Mouse (Mus musculus): ENCODE data around the gene Sema4a.
A peak's percentile ranks its signal among the peaks of the same experiment; 100 is the strongest.

The Sema4a gene

DNA sequence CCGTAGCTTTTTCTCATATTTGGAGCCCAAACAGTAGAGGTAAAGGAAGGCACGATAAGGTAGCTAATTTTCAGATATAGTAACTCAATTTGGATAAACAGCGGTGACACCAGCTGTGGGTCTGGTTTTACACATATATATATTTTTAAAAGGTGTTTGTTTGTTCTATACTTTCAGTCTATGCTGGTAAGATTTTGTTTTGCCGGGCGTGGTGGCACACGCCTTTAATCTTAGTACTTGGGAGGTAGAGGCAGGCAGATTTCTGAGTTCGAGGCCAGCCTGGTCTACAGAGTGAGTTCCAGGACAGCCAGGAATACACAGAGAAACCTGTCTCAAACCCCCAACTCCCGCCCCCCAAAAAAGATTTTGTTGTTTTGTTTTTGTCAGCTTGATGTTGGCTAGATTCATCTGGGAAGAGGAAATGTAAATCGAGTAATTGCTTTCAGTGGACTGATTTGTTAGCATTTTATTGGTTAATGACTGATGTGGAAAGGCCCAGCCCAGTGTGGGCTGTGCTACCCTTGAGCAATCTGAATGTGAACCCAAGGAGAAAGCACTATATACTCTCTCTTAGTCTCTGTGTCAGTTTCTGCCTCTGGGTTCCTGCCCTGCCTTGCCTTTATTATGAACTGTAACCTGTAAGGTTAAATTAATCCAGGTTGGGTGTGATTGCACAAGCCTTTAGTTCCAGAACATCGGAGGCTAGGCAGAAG, 35.1 kb downstream of the Sema4a start:
- peak; percentile 54 for DNase-seq

DNA sequence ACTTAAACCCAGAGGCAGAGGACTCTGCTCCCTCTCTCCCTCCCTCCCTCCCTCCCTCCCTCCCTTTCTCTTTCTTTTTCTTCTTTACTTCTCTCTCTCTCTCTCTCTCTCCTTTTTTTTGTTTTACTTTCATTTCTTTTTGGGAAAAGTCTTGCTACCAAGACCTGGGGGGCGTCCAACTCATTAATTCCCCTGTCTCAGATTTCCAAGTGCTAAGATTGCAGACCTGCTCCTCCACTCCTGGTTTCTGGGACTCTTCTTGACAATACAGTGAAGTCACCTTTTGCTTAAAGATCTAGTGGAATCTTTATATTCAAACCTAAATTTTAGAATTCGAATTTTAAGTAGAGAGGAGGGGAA, 35.7 kb downstream of the Sema4a start:
- DNase-seq, result no peak

GRCm38 (mm10) chr3:88424605-88425329, 36.2 kb downstream of the Sema4a start, which contains the start of gene Slc25a44:
TSS of gene Slc25a44 (minus strand) at chr3:88425139.
- peak; percentile 99 for DNase-seq

DNA sequence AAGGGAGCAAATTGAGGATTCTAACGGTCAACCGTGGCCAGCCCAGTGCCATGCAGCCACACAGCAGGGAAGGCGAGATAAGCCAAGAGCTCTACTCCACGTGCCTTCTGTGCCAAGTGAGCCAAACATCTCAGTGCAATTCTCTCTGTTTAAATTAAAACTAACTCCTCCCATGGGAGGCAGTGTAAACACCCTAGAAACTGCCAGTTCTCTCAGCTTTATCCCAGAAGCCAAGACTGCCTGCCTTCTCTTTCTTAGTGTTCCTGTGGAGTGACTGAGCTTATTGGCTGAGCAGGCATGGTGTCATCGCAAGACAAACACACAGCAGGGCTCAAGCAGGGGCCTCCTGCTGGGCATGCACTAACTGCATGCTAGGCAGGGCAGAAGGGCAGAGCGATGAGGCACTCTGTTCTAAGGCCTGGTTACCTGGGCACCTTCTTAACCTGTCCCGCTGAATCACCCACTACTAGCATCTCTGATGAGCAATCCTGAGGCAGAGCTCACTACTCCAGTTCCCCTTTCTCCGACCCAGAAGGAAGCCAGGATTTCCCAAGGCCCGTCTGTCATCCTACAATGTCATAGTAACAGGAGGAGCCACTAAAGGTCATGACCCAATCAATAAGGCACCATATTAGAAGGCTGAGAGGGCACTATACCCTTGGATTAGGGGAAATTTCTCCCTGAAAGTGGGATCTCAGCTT, 38.8 kb downstream of the Sema4a start:
- peak; percentile 67 for DNase-seq

- DNase-seq, result no peak
Measured at GRCm38 (mm10) chr3:88420771-88421170, 40.2 kb downstream of the Sema4a start.

DNA sequence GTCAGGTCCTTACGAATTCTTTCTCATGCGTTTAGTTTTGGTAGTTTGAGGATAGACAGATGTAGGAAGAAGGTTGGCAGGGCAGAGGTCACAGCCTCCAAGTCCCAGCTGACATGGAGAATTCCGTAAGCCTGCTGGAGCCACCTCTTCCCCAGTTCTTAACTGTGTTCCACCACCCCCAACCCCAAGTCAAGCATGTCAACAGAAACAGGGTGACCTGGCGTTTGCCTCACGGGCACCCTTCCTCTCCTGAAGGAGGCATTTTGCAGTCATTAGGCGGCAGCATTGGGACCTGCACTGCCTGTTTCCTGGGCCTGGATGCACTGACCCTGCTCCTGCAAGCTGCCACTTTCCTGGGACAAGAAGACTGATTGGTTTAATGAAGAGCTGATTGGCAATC, 43.0 kb downstream of the Sema4a start:
- no peak for DNase-seq

DNA sequence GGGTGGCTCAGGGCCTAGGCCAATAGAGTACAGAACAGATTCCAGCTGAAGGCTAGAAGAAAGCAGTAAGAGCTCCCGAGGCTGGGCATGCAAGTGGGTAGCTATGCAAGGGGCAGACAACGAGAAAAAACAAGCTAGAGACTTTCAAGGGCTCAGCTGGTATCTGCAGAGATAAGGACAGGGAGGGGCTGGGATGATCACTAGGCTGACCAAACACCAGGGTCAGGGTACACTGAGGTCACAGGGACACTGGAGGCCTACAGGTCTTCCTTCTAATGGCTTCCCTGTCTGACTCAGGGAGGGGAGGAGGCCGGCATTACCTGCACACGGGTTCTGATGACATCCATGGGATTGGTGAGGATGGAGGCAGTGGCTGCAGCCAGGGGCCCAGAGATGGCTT, 45.3 kb downstream of the Sema4a start:
- no peak for DNase-seq

GRCm38 (mm10) chr3:88412636-88413035, 48.3 kb downstream of the Sema4a start:
- no peak for DNase-seq

DNA sequence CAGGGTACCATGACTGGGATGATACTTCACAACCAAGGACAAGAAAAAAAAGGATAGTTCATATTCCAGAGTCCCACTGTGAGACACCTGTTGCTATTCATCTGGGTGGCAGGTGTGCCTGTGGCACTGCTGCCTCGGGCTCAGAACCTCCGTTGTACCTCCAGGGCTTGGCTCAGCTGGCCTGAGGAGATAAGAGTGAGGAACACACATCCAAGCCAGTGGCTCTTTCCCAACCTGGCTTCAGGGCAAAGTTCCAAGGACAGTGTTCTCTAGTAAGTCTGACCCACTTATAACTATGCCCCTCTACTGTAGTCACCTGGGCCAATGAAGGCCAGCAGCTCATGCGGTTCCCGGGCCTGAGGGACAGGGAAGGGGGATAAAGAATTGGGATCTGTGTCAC, 49.3 kb downstream of the Sema4a start:
- DNase-seq, result no peak

DNA sequence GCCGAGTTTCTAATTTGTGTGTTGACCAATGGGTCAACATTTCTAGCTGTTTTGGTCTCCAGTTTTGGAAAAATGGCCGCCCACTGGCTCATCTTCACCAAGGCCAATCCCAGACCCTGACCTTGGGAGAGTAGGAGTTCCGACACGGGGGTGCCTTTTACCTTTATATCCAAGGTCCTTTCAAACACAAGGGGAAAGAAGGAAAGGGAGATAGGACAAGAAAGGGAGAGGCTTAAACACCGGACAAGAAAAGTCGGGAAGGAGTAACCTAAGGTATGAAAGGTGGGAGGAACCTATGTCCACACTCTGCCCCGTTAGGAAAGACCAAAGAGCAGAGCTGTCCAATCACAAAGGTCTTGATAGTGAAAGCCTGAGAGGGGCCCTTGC, 50.3 kb downstream of the Sema4a start:
- no peak for DNase-seq

DNA sequence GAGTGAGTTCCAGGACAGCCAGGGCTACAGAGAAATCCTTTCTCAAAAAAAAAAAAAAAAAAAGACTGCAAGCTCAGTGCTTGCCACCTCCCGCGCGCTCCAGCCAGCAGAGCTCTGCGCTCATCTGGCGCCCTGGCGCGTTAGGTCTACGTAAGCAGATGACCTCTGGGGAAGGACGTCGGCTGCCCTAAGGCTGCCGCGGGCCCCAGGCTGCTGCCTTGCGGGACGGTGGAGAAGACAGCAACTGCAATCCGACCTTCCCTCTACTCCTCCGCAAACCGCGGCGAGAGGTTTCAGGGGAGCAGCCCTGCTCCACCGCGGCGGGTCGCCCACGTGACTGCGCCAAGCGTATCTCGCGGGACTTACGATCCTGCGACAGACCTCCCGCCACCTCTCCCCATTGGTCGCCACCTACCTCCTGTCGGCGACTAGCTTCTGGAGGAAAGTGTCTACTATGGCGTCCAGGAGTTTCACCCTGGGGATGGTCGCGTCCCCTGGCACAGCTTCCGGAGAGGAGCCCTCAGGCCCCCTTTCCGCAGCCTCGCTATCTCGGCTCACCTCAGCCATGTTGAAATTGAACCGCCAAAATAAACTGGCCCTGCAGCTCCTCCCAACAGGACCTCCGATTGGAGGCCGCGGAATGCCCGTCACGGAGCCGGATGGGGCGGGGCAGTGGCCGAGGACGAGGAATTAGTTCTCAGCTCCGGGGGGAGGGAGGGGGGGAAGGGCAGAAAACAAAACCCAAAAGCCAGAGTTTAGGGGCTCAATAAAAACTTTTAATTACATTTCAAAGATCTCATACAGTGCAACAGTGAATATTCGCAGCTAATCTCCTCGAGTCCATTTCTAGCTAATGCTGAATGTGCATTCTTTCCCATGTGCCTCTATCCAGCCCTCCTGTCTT, 51.0 kb downstream of the Sema4a start, which contains the start of gene Pmf1:
Gene Pmf1, minus strand, starts transcription at position 591 of the 904 bp plus-strand sequence.
- peak; percentile 96 for DNase-seq

DNA sequence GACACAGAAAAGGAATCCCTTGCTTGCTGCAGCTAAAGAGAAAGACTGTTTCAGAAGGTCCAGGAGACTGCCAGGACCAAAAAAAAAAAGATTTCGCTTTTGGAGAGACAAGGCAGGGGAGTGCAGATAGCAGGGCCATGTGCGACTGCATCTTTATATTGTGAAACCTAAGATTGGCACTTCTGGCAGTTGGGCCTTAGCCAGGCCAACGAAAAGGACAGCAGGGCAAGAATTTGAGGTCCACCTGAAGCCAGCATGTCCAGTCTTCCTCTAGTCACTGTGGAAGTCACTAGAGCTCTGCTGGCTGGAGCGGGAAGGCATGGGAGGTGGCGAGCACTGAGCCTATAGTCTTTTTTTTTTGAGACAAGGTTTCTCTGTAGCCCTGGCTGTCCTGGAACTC, 52.0 kb downstream of the Sema4a start:
- DNase-seq, result no peak

GRCm38 (mm10) chr3:88407529-88407928, 53.5 kb downstream of the Sema4a start:
- no peak for DNase-seq

GRCm38 (mm10) chr3:88407090-88407489, 53.9 kb downstream of the Sema4a start:
- DNase-seq, result peak; percentile 74

DNA sequence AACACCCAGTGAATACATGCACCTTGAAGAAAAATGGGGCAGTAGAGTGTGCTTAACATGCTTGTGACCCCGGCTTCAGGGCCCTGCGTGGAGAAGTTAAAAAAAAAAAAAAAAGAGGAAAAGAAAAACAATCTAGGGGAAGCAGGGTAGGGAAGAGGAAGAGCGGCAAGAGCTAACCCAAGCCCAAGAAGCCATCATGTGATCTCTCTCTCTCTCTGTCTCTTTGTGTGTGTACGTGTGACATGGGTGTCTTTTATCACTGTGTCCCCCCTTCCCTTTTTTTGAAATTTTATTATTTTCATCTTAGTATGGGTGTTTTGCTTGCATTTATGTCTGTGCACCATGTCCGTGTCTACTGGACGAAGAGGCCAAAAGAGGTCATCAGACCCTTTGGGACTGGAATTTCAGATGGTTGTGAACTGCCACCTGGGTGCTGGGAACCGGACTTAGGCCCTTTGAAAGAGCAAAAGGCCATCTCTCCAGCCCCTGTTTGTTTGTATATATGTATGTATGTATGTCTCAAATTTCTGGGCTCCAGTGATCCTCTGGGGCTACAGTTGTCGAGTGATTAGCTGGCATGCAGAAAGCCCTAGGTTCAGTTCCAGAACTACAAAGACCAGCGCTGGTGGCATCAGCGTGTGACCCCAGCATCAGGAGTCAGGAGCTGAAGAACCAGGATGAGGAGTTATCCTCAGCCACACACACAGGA, 57.3 kb downstream of the Sema4a start:
- DNase-seq, result no peak

- DNase-seq, result no peak
Measured at GRCm38 (mm10) chr3:88398666-88399065, 62.3 kb downstream of the Sema4a start.

DNA sequence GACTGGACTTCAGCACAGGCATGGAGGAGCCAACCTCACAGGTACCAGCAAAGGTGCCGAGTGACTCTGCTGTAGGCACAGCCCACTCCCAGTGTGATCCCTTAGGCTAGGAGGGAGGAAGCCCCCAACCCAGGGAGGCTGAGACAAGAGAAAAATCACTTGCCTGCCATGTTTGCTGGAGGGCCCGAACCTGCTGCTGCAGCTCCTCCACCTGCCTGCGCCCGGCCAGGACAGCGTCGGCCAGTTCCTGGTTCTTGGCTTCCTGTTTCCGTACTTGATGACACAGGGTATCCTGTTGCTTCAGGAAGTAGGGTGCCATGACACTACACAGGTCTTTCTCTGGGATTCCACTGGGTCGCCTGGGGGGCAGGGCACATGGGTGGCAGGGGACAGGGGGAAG, 65.2 kb downstream of the Sema4a start:
- DNase-seq, result no peak

GRCm38 (mm10) chr3:88395288-88395687, 65.7 kb downstream of the Sema4a start:
- no peak for DNase-seq

DNA sequence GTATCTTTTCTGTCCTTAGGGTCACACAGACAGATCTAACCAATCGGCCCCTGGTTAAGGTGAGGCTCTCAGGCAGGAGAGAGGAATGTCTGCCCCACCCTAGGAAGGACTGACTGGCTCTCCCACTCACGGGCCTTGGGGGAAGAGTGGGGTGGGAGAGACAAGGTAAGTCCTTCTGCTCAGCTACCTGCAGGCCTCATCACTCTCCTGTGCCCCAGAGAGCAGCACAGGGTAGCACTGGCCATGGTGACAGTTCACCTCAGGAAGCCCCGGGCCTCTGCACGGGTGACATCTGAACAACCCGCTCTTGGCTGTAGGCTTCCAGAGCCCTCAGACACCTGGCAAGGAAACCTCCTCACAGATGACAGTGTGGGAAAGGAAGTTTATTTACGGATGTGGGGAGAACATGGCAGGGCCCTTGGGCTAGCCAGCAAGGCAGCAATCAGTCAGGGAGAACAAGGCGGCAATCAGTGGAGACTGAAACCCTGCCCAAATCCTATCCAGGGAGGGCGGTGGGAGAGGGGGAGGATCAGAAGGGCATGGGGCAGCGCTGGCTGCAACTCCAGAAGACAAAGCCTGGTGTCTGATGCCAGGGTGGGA, 67.1 kb downstream of the Sema4a start:
- DNase-seq, result no peak
